Mouse (Mus musculus) lung, postnatal 36 days (tissue): ENCODE measurements around the gene Fam169b.

Source experiments
- DNase-seq: peaks from one replicate; pipeline ENCODE4 v3.0.0; 2022; ENCODE audit warnings: mixed read lengths

The Fam169b gene

GRCm38 (mm10) chr7:68323051-68323450 is 49.4 kb downstream of the Fam169b start:
- peak; percentile 26 for DNase-seq

- no peak for DNase-seq
Observed at GRCm38 (mm10) chr7:68326190-68326722, 52.6 kb downstream of the Fam169b start.

- no peak for DNase-seq
Observed at GRCm38 (mm10) chr7:68329000-68329399, 55.4 kb downstream of the Fam169b start.

GRCm38 (mm10) chr7:68332799-68333198 is 59.2 kb downstream of the Fam169b start:
- DNase-seq = no peak

- DNase-seq = no peak
Observed at GRCm38 (mm10) chr7:68337080-68337781, 63.6 kb downstream of the Fam169b start.

GRCm38 (mm10) chr7:68338680-68339079 is 65.0 kb downstream of the Fam169b start:
- DNase-seq = no peak

- DNase-seq = no peak
Observed at GRCm38 (mm10) chr7:68344561-68344960, 70.9 kb downstream of the Fam169b start.

GRCm38 (mm10) chr7:68345963-68346362 is 72.3 kb downstream of the Fam169b start:
- DNase-seq = no peak

GRCm38 (mm10) chr7:68355325-68356076 is 81.9 kb downstream of the Fam169b start:
- no peak for DNase-seq

GRCm38 (mm10) chr7:68357407-68357806 is 83.8 kb downstream of the Fam169b start:
- DNase-seq = peak; percentile 75

- DNase-seq = no peak
Observed at GRCm38 (mm10) chr7:68362609-68363008, 89.0 kb downstream of the Fam169b start.

GRCm38 (mm10) chr7:68365711-68366110 is 92.1 kb downstream of the Fam169b start:
- peak; percentile 10 for DNase-seq

- no peak for DNase-seq
Observed at GRCm38 (mm10) chr7:68368948-68369347, 95.3 kb downstream of the Fam169b start.

- DNase-seq = peak; percentile 84
Observed at GRCm38 (mm10) chr7:68369694-68370093, 96.1 kb downstream of the Fam169b start.

GRCm38 (mm10) chr7:68374109-68374857 is 100.6 kb downstream of the Fam169b start:
- DNase-seq = peak; percentile 67

- DNase-seq = peak; percentile 13
Observed at GRCm38 (mm10) chr7:68382187-68382586, 108.5 kb downstream of the Fam169b start.

- no peak for DNase-seq
Observed at GRCm38 (mm10) chr7:68386767-68387166, 113.1 kb downstream of the Fam169b start.

- no peak for DNase-seq
Observed at GRCm38 (mm10) chr7:68395707-68396333, 122.2 kb downstream of the Fam169b start.

- DNase-seq = no peak
Observed at GRCm38 (mm10) chr7:68400516-68400915, 126.9 kb downstream of the Fam169b start.

- peak; percentile 3 for DNase-seq
Observed at GRCm38 (mm10) chr7:68408611-68409010, 135.0 kb downstream of the Fam169b start.
